Mouse (Mus musculus) neural tube, embryonic 10.5 days (tissue): ENCODE data around the gene 3830406C13Rik.
"Not testable (repeated sequence)": the region's sequence is repeated elsewhere in the genome, so short reads cannot be mapped to it uniquely, and the experiment has no call there.

Experiments used
- DNase-seq: peaks from one replicate; pipeline ENCODE4 v3.0.0-alpha.2; 2017; ENCODE audit warnings: low spot score; ENCODE audit errors: extremely low spot score

3830406C13Rik gene

DNA sequence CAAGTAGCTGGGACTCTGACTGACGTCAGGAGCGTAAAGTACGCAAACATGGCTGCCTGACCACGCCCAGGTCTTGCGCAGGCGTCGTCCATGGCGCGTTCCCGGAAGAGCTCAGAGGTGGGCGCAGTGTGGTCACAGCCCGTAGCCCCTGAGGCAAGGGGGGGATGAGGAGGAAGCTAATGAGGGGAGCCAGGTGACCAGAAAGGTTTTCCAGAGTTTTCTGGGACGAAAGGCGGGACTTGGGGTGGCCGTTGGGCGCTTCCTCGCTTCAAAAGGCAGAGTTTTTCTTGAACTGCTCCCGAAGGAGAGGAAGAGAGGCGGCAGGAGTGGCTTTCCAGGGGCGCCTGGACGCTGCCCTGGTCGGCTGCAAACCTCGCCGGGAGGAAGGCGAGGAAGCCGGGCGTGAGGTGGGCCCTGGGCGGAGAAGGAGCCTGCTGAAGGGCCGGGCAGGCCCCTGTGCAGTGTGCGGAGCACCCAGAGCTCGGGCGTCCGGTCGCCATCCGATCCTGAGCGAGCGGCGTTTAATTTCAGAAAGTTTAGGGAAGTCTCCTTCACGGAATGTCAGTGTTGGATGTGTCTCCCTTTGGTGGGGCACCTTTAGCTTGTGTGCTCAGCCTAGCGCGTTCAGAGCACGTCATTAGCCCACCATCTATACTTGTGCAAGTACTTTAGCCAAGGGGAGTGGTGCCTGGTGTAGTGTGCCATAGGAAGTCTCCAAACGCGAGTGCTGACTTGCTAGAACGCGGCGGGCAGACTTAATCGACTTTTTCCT, at the start of gene 3830406C13Rik:
3830406C13Rik (plus strand) TSS at position 33 of the 772 bp plus-strand sequence.
- peak; percentile 87 for DNase-seq

DNA sequence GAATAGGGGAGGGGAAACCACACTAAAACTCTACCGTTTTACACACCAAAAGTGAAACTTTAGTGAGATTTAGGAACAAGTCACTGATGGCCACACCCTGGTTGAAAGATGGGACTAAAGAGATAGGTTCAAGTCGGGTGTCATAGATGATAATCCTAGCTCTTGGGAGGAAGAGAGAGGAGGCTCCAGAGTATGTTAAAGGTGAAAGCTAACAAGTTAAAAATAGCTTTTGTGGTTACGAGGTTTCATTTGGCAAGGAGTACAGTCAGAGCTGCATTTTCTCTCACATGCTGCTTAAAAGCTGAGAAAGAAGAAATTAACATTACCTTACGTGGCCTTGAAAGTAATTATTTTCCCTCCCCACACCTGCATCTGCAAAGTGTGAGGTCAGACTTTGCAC, 40.2 kb upstream of the 3830406C13Rik start:
- no peak for DNase-seq

DNA sequence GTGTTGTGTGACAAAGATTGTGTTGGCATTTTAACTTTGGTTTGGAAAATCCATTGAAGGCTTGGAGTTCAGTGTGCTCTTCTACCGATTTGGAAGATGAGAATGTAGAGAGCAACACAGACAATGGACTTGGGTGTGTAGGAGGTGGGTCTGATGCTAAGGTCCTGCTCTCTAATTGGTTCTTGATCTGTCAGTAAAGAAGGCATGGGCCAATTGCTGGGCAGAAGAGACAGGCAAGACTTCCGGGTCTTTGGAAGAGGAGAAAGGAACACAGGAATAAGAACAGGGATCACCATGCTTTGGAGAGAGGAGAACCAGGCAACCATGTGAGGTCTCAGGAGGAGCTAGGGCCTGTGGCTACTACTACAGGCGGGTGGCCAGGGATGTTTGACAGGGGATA, 7.9 kb upstream of the 3830406C13Rik start:
- no peak for DNase-seq

DNA sequence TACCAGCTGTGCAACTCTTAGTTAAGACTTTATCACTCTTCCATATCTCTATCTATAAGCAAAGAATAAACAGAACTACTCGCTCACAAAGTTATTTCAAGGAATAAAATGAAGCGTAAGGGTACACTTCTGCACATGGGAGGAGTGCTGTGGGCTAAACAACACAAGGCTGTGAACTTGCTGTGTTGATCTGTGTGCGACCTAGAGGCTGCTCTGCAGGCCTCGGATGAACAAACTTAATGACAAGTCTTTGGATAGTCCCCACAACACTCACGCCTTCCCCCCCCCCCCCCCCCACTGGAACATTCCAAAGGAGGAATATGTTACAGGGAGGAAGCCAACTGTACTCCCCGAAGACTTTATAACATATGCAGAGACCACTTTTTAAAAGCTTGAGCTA, 332 bp upstream of the 3830406C13Rik start, which contains the start of gene Gm49355:
Gm49355 (plus strand) TSS at position 336 of the 400 bp plus-strand sequence.
- no peak for DNase-seq

DNA sequence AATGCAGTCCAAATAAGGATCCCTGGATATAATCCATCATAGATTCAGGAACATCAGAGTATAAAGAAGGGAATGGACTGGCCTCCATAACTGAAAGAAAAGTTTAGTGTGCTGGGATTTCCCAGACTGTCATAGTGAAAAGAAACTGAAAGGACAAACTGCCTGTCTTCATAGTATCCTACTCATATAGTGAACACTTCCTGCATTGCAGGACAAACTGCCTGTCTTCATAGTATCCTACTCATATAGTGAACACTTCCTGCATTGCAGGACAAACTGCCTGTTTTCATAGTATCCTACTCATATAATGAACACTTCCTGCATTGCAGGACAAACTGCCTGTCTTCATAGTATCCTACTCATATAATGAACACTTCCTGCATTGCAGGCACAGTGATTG, 5.8 kb downstream of the 3830406C13Rik start:
- DNase-seq, result not testable (repeated sequence)

DNA sequence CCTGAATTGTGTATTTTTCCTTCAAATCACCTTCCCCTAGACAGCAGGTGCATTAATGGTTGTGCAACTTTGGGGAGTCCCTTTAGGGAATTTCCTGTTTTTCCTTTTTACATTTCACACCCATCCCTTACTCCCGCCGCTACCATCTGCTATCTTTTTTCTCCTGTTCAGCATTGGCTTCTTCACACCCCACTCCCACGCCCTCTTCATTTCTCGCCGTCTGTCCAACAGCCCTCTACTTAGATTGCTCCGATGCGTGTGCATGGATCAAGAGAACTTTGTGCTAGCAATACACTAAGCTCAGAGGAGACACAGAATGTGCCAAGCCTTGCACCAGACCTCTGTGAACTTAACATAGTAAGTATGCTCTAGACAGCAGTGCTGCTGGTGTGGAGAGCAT, 12.4 kb downstream of the 3830406C13Rik start:
- no peak for DNase-seq

DNA sequence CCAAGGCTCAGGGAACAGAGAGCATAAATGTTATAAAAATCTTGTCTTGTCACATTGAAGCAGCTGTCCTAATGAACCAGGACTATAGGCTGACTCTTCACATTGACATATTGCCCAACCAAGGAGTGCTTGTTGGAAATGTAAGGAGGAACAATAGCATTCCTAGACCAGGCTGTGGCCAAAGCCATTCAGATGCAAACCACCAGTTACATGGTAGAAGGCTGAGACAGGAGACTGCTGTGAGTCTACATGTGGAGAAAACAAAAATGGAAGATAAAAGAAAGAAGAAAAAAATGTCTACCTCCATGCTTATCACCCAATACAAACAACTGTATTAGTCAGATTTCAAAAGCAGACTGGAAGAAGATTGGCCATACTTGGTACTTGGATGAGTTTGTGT, 15.2 kb downstream of the 3830406C13Rik start:
- DNase-seq, result no peak

DNA sequence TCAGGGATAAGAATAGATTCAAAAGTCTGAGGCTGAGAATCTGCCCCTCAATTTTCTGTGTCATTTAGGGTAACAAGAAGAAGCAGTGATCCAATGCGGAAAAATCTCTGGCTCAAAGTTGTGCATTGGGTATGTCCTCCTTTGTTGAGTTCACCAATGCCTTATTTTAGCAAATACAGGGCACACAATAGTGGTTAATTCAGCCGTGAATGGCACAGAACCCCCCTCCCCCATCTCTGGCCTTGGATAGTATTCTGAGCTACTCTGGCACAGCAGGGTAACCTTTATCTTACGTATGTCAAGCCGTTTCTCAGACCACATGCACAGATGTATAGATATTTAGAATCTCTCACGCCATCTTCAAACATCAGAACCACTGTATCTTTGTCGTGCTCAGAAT, 15.7 kb downstream of the 3830406C13Rik start:
- DNase-seq, result no peak

DNA sequence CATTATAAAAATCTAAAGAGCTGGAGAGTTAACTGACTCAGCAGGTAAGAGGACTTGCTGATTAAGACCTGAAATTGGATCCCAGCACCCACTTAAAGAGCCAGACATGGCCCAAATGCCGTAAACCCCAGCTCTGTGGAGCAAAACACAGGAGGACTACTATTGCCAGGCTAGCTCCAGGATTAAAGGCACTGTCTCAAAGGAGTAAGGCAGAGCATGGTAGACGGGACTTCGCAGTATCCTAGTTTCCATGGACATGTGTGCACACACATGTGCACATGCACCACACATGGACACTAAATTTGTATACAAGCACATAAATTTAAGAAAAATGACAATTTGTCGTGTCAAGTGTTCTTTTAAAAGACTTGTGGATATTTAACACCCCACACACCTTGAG, 16.3 kb downstream of the 3830406C13Rik start:
- no peak for DNase-seq

DNA sequence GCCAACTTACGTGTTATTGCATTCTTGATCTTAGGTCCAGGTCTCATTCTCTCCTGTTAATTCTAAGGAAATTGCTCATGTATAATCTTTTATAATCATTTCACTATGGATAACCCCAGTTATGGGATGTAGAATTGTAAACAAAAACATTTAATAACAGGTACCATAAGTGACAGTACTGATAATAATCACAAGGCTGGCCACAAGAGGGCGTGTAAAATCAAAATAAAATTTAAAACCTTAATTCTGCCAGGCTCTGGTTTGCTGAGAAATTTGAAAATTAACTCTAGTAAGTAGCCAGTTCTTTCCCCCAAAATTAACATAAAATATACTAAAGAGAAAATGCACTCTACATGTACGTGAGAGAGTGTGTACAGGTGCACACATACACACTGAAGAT, 16.7 kb downstream of the 3830406C13Rik start:
- no peak for DNase-seq

DNA sequence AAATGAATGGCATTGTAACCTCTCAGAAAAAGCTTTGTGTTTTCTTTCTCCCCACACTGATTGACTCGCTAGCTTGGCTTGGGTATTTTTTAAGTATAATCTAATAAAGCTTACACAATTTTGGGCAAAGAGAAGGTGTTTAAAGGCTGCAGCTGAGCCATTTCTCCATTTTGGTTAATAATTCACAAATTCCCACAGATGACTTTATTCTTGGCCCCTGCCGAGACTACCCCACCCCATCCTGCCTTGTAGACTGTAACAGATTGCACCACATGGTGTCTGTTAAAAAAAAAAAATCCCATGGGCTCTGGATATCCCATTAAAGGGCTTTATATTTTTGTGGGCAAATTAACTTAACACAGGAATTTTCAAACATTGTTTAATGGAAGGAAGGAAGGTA, 19.1 kb downstream of the 3830406C13Rik start:
- DNase-seq, result no peak

DNA sequence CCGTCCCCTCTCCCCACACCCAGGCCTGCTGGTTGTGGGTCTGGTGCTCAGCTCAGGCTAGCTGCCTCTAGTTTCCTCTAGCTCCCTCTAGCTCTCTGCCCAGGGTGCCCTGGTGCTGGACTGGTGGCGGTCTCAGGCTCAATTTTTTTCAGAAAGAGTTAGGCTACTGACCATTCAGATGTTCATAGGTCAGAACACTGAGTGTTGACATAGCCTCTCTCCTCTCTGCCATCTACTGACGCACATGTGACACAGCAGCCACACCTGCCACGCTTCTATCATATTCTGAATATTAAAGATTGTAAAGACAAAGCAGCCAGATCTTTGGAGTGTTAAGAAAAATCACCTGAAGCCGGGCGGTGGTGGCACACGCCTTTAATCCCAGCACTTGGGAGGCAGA, 49.6 kb downstream of the 3830406C13Rik start:
- DNase-seq, result peak; percentile 11

DNA sequence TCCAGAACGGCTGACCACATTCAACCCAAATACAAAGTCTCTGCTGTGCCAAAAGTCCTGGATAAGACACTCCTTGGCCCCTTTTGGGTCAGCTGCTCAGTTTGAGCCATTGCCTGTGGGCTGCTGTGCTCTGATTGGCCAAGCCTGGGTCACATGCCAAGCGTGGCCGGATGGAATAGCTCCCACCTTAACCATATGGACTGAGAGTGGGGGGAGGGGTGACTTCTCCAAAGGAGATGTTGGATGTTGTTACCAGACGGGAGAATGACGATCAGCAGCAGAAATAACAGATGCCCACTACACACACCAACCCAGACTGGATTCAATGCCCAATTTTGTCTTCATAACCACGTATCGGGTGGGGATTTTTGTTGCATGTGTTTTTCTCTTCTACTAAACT, 51.0 kb downstream of the 3830406C13Rik start:
- no peak for DNase-seq

DNA sequence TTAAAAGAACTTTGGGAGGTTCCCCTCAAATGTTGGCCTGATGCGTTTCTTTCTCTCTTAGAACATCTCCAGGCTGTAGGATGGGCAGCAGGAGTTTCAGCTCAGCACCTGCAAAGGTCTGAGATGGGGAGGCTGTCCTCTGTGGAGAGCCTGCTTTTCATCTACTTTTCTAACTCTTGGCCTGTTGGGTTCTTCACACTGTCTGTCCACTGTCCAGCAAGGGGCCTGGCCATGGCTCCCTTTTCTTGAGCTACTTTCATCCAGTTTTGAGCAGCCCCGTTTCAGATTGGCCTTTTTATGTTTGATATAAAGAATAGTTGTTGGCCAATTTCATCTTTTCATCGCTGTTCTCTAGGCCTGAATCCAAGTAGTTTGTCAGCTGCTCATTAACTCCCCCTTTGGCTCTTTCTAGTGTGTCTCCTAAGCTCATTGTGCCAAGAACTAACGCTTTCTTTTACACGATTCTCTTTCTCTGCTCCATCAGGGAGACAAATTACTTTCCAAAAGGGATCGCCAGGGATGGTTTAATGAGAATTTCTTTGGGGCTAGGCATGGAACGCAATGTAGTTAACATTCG, 53.5 kb downstream of the 3830406C13Rik start:
- DNase-seq, result no peak

DNA sequence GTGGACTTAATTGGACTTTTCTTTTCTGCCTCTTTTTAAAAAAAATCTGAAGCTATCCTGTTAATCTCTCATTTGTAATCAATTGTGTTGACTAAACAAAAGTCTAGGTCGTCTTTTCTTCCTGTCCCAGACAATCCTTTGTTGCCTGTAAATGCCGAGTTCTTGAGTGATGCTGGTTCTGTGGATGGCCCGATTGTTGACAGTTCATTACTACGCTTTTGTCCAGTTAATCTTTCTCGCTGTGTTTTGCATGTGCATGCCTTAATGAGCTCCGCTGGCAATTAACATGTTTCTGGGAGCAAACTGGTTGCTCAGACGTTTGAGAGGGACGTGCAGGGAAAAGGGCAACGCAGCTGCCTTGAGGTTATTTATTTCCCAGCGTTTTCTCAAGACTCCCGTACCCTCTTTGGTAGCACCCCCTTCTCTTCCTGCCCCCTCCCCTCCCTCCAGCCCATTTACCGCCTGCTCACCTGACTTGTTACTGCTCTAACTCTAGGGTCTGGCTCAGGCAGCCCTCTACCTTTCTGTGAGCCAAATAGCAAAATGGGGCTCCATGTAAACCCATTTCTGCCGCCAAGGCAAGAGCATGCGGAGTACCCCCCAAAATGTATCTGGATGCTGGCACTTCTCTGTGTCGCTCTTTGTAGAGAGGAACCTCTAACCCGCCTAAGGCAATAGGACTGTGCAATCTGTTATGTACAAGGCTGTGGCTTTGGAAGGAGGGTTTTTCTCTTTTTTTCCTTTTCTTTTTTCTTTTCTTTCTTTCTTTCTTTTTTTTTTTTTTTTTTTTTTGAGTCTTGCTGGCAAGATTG, 54.2 kb downstream of the 3830406C13Rik start:
- peak; percentile 34 for DNase-seq

DNA sequence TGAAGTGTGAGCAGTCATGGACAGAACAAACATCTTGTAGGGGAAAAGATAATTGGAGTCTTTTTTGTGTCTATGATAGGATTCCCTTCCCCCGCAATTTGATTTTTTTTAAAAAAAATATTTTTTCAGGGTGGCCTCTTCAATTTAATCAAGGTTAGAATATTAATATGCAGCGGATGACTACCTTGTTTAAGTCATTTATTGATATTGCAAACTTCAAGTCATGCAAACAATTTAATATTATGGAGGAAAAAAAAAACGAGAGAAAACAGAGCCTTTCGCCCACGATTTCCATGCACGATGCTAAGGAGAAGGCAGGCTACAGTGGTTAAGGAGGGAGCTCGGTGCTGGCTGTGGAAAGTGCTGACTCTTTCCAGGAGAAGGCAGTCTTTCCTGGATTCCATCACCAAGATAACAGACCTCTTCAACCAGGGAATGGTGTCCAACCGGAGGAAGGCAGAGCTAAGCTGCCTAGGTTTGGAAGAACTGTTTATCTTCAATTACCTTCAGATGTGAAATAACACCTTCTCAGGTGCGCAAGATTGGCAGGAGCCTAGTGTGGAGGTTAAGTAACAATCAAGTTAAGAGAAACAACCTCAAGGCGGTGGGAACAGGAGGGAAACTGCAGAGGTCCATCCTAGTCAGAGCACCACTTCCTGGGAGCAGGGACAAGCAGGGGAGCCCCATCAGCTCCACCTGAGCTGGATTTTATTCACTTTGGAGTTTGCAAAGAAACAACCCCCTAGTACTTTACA, 55.0 kb downstream of the 3830406C13Rik start:
- DNase-seq, result peak; percentile 36

DNA sequence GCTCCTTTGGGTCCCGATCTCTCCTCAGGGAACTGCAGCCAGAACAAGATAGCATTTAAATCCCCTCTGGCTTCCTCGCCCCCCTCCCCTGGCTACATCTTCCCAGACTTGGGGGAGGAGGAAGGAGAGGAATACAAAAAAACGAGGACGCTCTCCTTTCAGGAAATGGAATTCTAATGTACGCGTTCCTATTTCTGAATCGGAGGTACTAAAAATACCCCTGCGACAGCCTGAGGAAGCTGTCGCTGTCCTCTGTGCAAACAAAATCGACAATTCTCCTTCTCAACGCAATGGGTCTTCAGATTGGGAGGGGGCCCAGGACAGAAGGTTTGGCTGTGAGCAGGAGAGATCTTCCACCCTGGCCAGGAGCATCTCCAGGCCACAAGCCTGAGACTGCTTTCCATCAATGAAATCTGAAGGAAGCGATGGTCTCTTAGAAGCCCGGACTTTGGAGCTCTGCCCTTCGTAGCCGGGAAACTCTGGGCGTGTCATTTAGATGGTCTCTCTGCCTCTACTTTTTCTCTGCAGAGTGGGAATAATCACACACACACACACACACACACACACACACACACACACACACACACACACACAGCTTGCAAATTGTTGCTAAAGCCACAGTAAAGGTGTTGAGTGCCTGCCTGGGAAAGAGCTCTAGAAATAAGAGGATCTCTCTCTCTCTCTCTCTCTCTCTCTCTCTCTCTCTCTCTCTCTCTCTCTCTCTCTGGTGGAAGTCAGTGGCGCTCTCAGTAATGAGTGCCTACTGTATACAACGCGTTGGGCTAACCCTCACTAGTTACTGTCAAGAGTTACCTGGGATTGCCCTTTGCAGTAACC, 56.5 kb downstream of the 3830406C13Rik start:
- peak; percentile 39 for DNase-seq

DNA sequence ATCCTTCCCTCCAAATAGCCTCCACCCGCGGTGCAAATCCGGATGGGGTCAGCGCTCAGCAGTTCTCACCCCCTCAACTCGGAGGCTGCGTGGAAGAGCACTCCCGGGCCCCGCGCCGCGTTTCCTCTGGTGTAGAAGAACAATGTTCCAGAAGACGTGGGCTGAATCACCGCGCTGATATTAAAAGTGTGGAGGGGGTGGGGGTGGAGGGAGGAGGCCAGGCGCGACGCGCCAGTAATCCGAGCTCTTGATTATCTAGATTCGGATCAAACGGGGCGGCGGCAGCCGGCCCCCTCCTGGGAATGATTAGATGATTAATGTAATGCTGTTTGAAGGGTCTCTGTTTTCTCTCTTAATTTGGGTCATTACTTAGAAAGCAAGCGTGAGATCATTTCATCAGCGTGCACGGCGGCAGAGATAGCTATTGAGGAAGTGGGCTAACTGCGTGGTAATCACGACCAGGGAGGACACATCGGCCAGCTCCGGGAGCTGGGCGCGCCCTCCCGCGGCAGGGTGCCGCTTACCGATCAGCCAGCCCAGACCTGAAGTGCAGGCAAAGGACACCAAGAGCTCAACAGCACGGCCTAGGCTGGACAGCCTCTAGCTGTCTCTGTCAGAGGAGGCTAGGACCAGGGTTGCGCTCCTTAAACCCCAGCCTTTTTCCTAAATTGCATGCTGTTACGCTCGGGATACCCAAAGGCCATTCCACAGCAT, 57.3 kb downstream of the 3830406C13Rik start:
- DNase-seq, result peak; percentile 66

DNA sequence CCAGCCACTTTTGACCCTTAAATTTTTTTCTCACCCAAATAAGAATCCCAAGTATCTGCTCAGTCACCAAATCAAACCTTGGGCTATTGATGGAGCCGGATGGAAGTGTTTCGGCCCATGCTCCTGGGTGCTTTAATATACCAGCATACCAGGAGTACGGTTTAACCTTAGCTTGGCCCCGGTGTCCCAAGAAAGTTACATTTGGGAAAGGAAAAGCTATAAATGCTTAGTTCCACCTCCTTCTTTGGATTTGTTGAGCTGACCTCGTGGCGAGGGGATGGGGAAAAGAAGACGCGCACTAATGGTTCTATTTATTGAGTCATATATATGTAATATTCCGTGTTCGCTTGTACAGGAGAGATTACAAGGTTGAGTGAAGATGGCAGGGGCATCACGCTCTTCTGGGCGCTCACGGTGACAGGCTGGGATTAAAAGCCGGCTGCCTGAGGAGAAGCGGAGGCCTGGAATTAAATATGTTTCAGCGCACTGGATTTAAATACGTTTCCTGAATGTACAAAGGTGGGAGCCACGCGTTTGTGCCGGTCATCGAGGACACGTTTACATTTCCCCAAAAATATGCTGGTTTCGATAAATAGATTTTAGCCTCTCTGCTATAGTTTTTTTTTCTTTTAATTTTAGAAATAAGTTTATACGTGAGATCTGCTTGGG, 58.0 kb downstream of the 3830406C13Rik start:
- DNase-seq, result peak; percentile 50
